Mouse (Mus musculus) myocyte (in vitro differentiated cells): ENCODE measurements around the gene Aven. TPM values are rescaled to one million over a fixed set of nuclear protein-coding genes. Genes with fewer than 3 reads are reported as not detected.
A peak's percentile ranks its signal among the peaks of the same experiment; 100 is the strongest.
"Not testable (repeated sequence)": the region's sequence is repeated elsewhere in the genome, so short reads cannot be mapped to it uniquely, and the experiment has no call there.

ENCODE experiments used
- H3K27me3 ChIP-seq: one replicate; pipeline ENCODE4 v1.6.1; 2011; ENCODE audit not compliant: control insufficient read depth, insufficient read depth, insufficient read length
- H3K36me3 ChIP-seq: one replicate; pipeline ENCODE4 v1.6.1; 2011; ENCODE audit not compliant: control insufficient read depth, insufficient read depth
- H3K4me2 ChIP-seq: one replicate; pipeline ENCODE4 v1.6.1; 2011; ENCODE audit warnings: low read depth, control low read depth
- H3K4me3 ChIP-seq: one replicate; pipeline ENCODE4 v1.5.1; 2011; ENCODE audit warnings: mild to moderate bottlenecking, control low read depth, moderate library complexity
- H3K79me2 ChIP-seq: one replicate; pipeline ENCODE4 v1.6.1; 2011; ENCODE audit not compliant: control insufficient read depth, insufficient read depth
- H3ac ChIP-seq: one replicate; pipeline ENCODE4 v1.6.1; 2011; ENCODE audit not compliant: control insufficient read depth, insufficient read length
- CEBPB ChIP-seq: IDR thresholded peaks from 2 replicates; pipeline ENCODE4 v1.6.1; 2011; ENCODE audit warnings: mild to moderate bottlenecking, moderate library complexity; ENCODE audit not compliant: poor library complexity, insufficient read depth, severe bottlenecking
- E2F4 ChIP-seq: IDR thresholded peaks from one replicate; pipeline ENCODE4 v1.6.1; 2011; ENCODE audit warnings: mild to moderate bottlenecking, control low read depth, moderate library complexity; ENCODE audit not compliant: insufficient read depth
- MAX ChIP-seq: IDR thresholded peaks from one replicate; pipeline ENCODE4 v1.6.1; 2011; ENCODE audit warnings: low read depth, mild to moderate bottlenecking, control low read depth
- MYOD1 ChIP-seq, 3 experiments: IDR thresholded peaks; one replicate each; pipeline ENCODE4 v1.6.1; 2011; ENCODE audit warnings: control low read depth in 2 of 3, low read depth in 2 of 3, mild to moderate bottlenecking in 2 of 3, moderate library complexity in 1 of 3; ENCODE audit not compliant: insufficient read length in 2 of 3, control insufficient read depth in 1 of 3
- MYOG ChIP-seq, 3 experiments: IDR thresholded peaks; one replicate each; pipeline ENCODE4 v1.6.1; 2011; ENCODE audit warnings: control low read depth in 2 of 3, low read depth in 2 of 3, mild to moderate bottlenecking in 2 of 3; ENCODE audit not compliant: insufficient read length in 2 of 3, control insufficient read depth in 1 of 3, insufficient read depth in 1 of 3
- POLR2A ChIP-seq: IDR thresholded peaks from one replicate; pipeline ENCODE4 v1.6.1; 2011; ENCODE audit warnings: low read depth, mild to moderate bottlenecking, control low read depth, moderate library complexity; ENCODE audit not compliant: insufficient read length
- POLR2AphosphoS2 ChIP-seq: IDR thresholded peaks from one replicate; pipeline ENCODE4 v1.6.1; 2011; ENCODE audit warnings: low read depth, control low read depth; ENCODE audit not compliant: insufficient read length
- REST ChIP-seq: IDR thresholded peaks from one replicate; pipeline ENCODE4 v1.6.1; 2011; ENCODE audit warnings: mild to moderate bottlenecking, control low read depth, moderate library complexity; ENCODE audit not compliant: insufficient read depth, insufficient read length
- SRF ChIP-seq: IDR thresholded peaks from one replicate; pipeline ENCODE4 v1.6.1; 2011; ENCODE audit warnings: low read depth; ENCODE audit not compliant: control insufficient read depth, insufficient read length
- TCF12 ChIP-seq: IDR thresholded peaks from one replicate; pipeline ENCODE4 v1.6.1; 2011; ENCODE audit warnings: mild to moderate bottlenecking, control low read depth; ENCODE audit not compliant: poor library complexity, insufficient read depth, severe bottlenecking
- TCF3 ChIP-seq: IDR thresholded peaks from one replicate; pipeline ENCODE4 v1.6.1; 2011; ENCODE audit warnings: low read depth, control low read depth; ENCODE audit not compliant: insufficient read length
- USF1 ChIP-seq: IDR thresholded peaks from one replicate; pipeline ENCODE4 v1.6.1; 2011; ENCODE audit warnings: low read depth, mild to moderate bottlenecking, control low read depth, moderate library complexity
- polyA plus RNA-seq: library from polyadenylated mRNA; unstranded; fragments of >200 nt; fragmentation: generic; extraction: Trizol; gene quantifications from one replicate; pipeline ENCODE4 v1.2.1, GENCODE M21; 2012; ENCODE audit warnings: missing spikeins

The Aven gene
- 11.8 TPM for polyA plus RNA-seq

DNA sequence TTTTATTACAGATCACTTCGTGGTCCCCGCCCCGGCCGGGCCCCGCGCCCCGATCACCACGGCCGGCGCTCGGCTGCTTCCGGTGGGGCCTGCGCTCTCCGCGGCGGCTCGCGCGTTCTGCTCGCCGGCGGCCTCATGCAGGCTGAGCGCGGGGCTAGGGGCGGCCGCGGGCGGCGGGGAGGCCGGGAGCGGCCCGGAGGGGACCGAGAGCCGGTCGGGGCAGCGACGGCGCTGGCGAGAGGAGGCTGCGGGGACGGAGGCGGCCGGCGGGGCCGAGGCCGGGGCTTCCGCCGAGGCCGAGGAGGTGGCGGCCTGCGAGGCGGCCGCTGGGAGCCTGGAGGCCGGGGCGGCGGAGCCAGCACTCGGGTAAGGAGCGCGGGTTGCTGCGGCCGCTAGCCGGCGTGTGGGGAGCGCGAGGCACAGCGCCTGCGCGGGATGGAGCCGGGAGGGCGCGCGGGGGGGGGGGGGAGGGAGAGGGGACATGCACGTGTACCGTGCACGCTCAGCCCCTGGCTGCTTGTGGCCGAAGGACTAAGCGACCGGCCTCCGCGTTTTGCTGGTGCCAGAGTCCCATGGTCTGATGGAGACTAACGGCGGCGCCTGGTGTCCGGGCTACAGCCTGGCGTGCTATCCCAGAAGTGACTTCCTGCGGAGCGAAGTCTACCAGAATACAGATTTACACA, at the start of gene Aven:
TSS of gene Aven (plus strand) at position 109 of the 683 bp plus-strand sequence.
- H3K36me3 ChIP-seq, result no peaks in the 10 kb centered on the region
- H3ac ChIP-seq, result peak within 1 kb of the TSS; percentile 96
- TF ChIP-seq TCF3 (no peak), POLR2A (peak; percentile 82)
- no peaks in the 10 kb centered on the region for H3K27me3 ChIP-seq
- H3K4me2 ChIP-seq, result peak within 1 kb of the TSS; percentile 100
- peak within 1 kb of the TSS; percentile 33 for H3K4me3 ChIP-seq
- H3K79me2 ChIP-seq, result peaks cover 3% of the 10 kb centered on the region

DNA sequence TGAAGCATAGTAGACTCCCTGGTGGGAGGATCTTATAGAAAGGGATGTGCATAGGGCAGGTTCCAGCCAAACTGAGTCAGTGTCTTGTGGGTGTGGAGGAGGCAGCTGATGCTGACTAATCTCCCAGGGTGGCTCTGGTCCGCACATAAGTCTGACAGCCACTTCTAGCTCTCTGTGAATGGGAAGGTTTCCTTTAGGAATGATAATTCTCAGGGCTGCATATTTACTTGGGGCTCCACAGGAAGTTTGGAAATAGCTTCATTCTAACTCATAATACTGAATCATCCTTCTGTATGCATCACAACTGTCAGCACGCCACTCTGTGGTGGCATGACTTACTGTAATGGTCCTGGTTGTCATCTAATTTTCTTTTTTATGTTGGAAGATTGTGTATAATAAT, 49.3 kb upstream of the Aven start:
- H3K27me3 ChIP-seq, result no peaks in the 10 kb centered on the region
- H3K4me3 ChIP-seq, result no peak overlapping the region
- H3ac ChIP-seq, result no peak overlapping the region
- no peaks in the 10 kb centered on the region for H3K79me2 ChIP-seq
- TF ChIP-seq POLR2AphosphoS2 (no peak), REST (no peak), MYOG (IDR thresholded peaks at IDR 0.05; ENCODE audit: control insufficient read depth in 1 of 3, insufficient read depth in 1 of 3, insufficient read length in 2 of 3, low read depth in 2 of 3) (peak in 2 of 3 experiments; percentile 43 to 77), SRF (no peak), E2F4 (no peak), CEBPB (peak; percentile 91), TCF12 (peak; percentile 21), TCF3 (no peak), USF1 (peak; percentile 0), MAX (no peak), POLR2A (no peak), MYOD1 (IDR thresholded peaks at IDR 0.05; ENCODE audit: control insufficient read depth in 1 of 3, insufficient read length in 2 of 3, low read depth in 2 of 3) (peak; percentile 31 to 85 (median 65))
- peak overlapping the region; percentile 66 for H3K4me2 ChIP-seq
- no peaks in the 10 kb centered on the region for H3K36me3 ChIP-seq

DNA sequence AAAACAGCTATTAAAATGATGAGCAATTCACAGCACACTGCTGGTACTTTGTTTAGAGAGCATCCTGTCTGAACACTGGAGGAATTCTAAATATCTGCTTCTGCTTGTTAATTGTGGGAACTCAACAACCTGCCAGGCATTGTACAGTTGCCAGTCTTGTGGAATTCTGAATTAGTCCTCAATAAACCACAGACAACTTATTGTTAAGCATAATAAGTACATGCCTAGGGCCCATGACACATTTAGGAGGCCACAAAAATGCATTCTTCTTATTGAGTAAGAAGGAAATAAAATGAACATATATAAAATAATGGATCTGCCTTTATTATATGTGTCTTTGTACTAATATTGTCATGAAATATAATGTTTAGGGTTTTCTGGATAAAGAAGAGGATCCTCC, 47.3 kb upstream of the Aven start:
- TF ChIP-seq MYOG (IDR thresholded peaks at IDR 0.05; ENCODE audit: control insufficient read depth in 1 of 3, insufficient read depth in 1 of 3, insufficient read length in 2 of 3, low read depth in 2 of 3), result peak in 1 of 3 experiments; percentile 14
- TF ChIP-seq REST, result no peak
- no peak for TF ChIP-seq POLR2AphosphoS2
- no peak for TF ChIP-seq E2F4
- TF ChIP-seq POLR2A, result no peak
- 0 out of 2 replicates have a peak, but pooled peaks have one; percentile 29 for TF ChIP-seq CEBPB
- Histone ChIP-seq H3K27me3 (no peaks in the 10 kb centered on the region), H3K79me2 (no peaks in the 10 kb centered on the region), H3ac (no peak overlapping the region), H3K4me3 (no peak overlapping the region), H3K36me3 (no peaks in the 10 kb centered on the region), H3K4me2 (peak overlapping the region; percentile 81)

DNA sequence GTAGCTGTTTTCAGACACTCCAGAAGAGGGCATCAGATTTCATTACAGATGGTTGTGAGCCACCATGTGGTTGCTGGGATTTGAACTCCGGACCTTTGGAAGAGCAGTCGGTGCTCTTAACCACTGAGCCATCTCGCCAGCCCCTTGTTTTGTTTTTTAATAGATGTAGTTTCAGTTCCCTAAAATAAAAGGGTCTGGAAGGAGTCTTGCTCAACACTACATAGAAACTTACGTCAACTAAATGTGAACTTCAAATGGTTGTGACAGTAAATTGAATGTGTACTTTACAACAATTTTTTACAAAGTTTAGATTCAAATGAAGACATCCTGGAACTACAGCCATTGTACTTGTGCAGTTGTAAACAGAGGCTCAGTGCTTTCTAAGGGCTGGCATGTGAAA, 44.7 kb upstream of the Aven start:
- H3K4me2 ChIP-seq, H3K79me2 ChIP-seq, H3K36me3 ChIP-seq, H3K27me3 ChIP-seq, H3K4me3 ChIP-seq, H3ac ChIP-seq: not testable (repeated sequence)

DNA sequence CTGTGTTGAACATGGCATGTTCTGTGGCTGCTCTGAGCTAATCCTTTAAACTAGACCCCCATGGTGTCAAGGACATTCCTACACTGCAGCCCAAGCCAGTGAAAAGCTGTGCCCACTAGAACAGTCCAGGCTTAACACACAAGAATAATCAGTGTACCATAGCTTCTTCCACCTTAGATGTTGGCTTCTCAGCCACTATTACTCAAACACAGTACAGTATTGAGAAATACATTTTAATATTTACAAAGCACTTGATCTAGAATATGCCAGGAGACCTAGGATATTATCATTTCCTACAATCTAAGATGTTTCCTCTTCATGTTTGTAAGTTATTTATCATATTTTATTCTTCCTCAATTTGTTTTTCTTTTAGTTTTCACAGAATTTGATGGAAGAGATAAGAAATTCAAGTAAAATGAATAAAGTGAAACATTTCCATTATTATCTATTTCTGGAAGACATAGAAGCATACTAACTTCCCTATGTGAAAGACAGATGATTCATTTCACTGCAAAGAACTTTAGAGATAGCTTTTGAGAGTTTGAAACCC, 44.2 kb upstream of the Aven start:
- H3K4me2 ChIP-seq, result no peak overlapping the region
- H3K4me3 ChIP-seq, result no peak overlapping the region
- H3K36me3 ChIP-seq, result no peaks in the 10 kb centered on the region
- TF ChIP-seq POLR2A (no peak), MAX (no peak), MYOG (IDR thresholded peaks at IDR 0.05; ENCODE audit: control insufficient read depth in 1 of 3, insufficient read depth in 1 of 3, insufficient read length in 2 of 3, low read depth in 2 of 3) (no peak), E2F4 (no peak), REST (no peak), TCF3 (no peak), POLR2AphosphoS2 (no peak), CEBPB (no peak), TCF12 (no peak), MYOD1 (IDR thresholded peaks at IDR 0.05; ENCODE audit: control insufficient read depth in 1 of 3, insufficient read length in 2 of 3, low read depth in 2 of 3) (no peak), SRF (no peak), USF1 (no peak)
- no peak overlapping the region for H3ac ChIP-seq
- H3K79me2 ChIP-seq, result no peaks in the 10 kb centered on the region
- no peaks in the 10 kb centered on the region for H3K27me3 ChIP-seq
